Mouse (Mus musculus) natural killer cell, adult 2 months (primary cell): ENCODE measurements around the gene Zmym3.
"Not testable (repeated sequence)": the region's sequence is repeated elsewhere in the genome, so short reads cannot be mapped to it uniquely, and the experiment has no call there.

Experiments
- DNase-seq, 2 experiments: peaks; one replicate each; pipeline ENCODE4 v3.0.0; 2022; ENCODE audit warnings: low spot score in 2 of 2

The Zmym3 gene

DNA sequence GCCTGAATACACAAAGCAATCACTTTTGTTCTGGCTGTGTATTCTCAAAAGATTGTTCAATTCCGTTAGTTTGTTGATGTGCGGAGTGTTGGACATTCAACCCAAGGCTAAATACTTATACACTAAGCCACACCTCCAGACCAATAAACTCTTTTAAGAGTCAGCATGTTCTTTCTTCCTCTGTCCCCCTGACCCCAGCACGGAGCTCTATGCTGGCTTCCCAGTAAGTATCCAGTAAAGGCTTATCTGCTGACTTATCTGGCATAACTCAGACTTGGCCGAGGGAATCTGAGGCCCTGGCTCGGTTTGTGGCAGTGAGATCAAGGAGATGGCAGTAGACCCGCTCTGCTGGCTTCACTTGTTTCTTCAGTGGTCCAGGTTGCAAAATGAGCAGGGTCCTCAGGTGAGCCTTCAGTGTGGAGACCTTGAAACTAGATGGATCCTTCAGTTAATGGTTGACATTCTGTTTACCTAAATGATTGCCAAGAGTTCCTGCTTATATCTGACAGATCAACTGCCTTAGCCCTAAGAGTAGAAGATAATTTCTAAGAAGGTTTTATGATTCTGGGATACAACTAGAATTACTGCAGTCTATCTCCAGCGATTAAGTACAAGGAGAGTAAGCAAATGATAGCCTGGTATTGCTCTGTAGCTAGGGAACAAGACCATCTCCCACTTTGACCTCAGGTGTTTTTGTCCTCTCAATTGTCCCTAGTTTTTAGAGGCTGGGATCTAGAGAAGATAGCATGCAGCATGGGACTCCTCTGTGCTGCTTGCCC, 44.3 kb downstream of the Zmym3 start, which contains the start of gene Gjb1:
Gene Gjb1, plus strand, starts transcription at position 189 of the 779 bp plus-strand sequence.
- no peak for DNase-seq

DNA sequence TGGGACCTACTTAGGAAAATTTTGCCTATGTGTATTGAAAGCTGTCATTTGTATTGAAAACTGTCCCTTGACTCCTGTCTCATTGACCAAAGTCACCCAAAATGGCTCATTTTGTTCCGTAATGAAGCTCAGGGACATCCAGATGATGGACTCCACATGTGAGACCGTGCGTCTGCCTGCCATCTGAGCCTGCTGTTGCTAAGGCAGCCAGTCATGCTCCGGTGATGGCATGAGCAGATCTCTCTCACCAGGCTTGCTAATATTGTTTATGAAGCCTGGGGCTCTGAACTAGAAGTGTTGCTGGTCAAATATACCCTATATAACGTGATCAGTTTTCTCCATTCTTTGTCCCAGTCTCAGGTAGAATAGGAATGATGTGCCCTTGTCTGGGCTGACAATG, 47.7 kb downstream of the Zmym3 start:
- no peak for DNase-seq

GRCm38 (mm10) chrX:101370573-101370972, 50.1 kb downstream of the Zmym3 start:
- no peak for DNase-seq

DNA sequence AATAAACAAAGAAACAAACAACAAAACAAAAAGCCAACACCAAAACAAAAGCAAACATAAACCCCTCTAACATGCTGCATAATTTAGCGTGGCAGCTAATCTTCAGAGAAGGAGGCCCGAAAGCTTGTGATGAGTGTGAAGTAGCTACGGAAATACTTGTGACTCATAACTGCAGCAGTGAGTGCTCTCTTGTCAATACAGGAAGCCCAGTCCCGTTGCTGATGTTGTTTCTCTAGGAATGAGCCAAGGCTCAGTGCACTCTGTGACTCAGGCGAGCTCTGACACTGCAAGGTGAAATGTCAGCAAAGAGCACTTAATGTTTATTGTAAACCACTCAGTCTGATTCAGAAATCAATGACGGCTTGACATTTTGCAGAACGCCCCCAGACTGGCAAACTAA, 51.6 kb downstream of the Zmym3 start:
- DNase-seq = no peak

GRCm38 (mm10) chrX:101358902-101359301, 61.7 kb downstream of the Zmym3 start:
- not testable (repeated sequence) for DNase-seq
